Mouse (Mus musculus) central nervous system, embryonic 14 days (tissue): ENCODE data around the gene Pomt1. TPM values are rescaled to one million over a fixed set of nuclear protein-coding genes. Genes with fewer than 3 reads are reported as not detected.

Experiments
- polyA plus RNA-seq: library from polyadenylated mRNA; depleted of rRNA; stranded (reverse); fragments of >200 nt; gene quantifications from 2 replicates; pipeline ENCODE4 v1.2.3, GENCODE M21; 2012; rRNA removed

The Pomt1 gene
- polyA plus RNA-seq = 40.2 and 43.3 TPM in 2 replicates

DNA sequence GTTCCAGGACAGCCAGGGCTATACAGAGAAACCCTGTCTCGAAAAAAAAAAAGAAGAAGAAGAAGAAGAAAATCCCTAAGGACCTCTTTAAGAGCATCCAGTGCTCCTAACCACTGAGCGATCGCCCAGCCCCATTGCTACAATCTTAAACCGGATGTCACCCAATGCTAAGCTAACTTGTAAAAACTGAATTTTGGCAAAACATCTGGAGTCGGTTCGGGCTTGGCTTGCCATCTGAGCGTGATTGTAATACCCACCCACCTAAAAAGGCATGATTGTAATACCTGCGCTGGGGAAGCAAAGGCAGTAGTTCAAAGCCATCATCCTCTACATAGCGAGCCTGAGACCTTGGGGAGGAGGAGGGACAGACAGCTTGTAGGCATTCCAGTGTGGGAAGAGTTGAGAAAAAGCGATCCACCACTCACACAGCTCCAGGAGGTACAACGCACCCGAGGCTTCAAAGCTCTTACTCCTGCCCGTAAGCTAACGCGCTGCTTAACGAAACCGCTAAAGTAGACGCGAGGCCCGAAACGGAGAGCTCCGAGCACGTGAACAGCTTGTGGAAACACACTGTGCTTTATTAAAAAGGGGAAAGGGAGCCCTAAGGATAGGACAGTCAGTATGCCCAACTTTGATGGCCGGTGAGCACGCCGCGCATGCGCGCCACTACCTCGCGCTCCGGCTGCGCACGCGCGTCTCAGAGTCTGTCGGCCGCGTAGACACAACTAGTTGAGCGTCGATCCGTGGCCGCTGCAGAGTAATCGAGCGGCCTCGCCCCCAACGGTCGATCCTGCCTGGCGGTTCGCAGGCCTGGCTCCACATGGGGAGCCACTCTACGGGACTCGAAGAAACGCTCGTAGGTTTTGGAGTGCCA is at the start of gene Pomt1:
TSS of gene Pomt1 (plus strand) at position 705 of the 874 bp plus-strand sequence.

DNA sequence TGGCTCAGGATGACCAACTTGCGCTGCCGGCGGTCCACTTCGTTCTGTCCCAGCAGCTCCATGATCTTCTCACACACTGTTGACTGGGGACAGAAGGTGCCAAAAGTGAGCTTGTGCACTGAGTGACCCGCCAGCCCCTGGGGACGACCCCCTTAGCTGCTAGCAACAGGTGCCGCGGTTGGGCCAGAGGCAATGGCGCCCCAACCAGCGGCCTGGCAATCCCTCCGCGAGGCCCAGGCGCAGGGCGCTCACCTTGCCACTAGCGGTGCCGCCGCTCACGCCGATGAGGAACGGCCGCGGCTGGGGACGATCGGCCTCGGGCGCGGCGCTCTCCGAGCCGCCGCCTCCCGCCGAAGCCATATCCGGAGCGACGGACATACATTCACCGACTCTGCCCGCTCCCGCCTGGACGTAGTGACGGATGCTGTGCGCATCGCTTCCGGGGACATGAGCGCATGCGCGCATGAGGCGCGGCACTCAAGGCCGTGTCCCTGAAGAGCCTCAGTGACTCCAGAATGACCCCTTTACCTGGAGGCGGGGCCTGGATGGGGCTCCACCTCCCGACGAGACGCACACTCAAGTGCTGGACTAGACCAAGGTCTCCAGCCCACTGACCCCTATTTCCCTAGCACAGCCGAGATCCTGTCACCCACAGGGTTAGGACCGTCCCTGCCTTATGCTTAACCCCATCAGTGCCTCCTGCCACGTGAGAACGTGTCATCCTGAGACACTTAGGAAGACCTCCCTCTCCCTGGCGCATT is 23.4 kb downstream of the Pomt1 start, which contains the start of gene Uck1:
TSS of gene Uck1 (minus strand) at position 503 of the 761 bp plus-strand sequence.

DNA sequence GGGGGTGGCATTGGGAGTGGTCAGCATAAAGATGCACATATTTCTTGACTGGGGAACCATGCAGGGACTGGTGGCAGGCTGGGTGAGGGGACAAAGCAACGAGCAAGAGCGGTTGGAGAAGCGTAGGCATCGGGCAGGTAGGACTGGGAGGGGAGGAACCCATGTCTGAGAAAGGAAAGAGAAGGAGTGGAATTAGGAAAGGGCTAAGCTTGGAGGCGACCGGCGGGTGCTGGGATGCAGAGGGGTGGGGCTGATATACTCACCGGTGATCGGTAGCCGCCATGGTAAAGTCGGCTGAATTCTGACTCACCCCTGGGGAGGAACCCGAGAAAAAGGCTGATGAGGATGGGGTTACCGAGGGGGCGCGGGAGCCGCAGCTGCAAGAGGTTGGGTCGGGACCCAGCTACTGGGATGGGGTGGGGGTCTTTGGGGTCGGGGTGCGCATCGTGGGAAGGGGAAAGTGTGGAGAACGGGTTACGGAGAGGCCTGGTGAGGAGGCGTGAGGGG is 51.0 kb downstream of the Pomt1 start, which contains the start of gene Golga2:
TSS of gene Golga2 (plus strand) at position 51 of the 507 bp plus-strand sequence.

DNA sequence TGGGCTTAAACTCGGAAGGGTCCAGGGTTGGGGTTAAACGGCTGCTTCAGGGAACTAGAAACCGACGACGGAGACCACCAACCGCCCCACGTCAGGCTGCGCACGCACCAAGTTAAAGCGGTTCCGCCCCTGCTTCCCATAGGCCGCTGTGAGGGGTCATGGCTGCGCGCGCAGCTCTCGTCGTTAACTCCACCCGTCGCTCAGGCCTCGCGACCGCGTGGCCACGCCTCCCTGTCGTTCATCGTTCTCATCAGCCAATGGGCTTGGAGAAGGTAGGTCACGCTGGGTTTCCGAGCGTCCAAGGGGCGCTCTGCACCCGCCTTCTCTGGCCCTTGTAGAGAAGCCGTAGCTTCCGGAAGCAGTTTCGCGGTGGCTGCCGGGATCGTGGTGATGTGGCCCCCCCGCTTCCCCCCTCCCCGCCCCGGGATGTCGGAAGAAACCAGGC is 51.6 kb downstream of the Pomt1 start, which contains the start of gene Swi5:
TSS of gene Swi5 (minus strand) at position 153 of the 445 bp plus-strand sequence.

Other genes starting within 250 kb of the Pomt1 start
- 0.57 and 1.2 TPM in 2 replicates for gene Fam78a, start 151.7 kb upstream of the Pomt1 start, polyA plus RNA-seq
- 13.7 and 16.5 TPM in 2 replicates for gene Plpp7, start 141.1 kb upstream of the Pomt1 start, polyA plus RNA-seq
- gene Prrc2b, start 85.5 kb upstream of the Pomt1 start, polyA plus RNA-seq = 97.5 and 108 TPM in 2 replicates
- gene Uck1, start 23.6 kb downstream of the Pomt1 start, polyA plus RNA-seq = 71.8 and 74.1 TPM in 2 replicates
- 51.7 and 57.5 TPM in 2 replicates for gene Golga2, start 50.8 kb downstream of the Pomt1 start, polyA plus RNA-seq
- 373 and 404 TPM in 2 replicates for gene Swi5, start 51.5 kb downstream of the Pomt1 start, polyA plus RNA-seq
- 227 and 232 TPM in 2 replicates for gene Ciz1, start 115.7 kb downstream of the Pomt1 start, polyA plus RNA-seq
- 141 and 226 TPM in 2 replicates for gene Dnm1, start 116.7 kb downstream of the Pomt1 start, polyA plus RNA-seq
- gene 1110008P14Rik, start 145.3 kb downstream of the Pomt1 start, polyA plus RNA-seq = 81.0 and 92.5 TPM in 2 replicates
- 0.70 and 1.2 TPM in 2 replicates for gene Lcn2, start 151.7 kb downstream of the Pomt1 start, polyA plus RNA-seq
- gene Ptges2, start 159.3 kb downstream of the Pomt1 start, polyA plus RNA-seq = 44.8 and 49.5 TPM in 2 replicates
- 3.7 and 4.0 TPM in 2 replicates for gene Naif1, start 213.9 kb downstream of the Pomt1 start, polyA plus RNA-seq
- gene Slc25a25, start 214.9 kb downstream of the Pomt1 start, polyA plus RNA-seq = 36.9 and 37.6 TPM in 2 replicates